Mouse (Mus musculus): ENCODE measurements at regions not wholly inside any gene's neighbourhood (a gene's known extent, or its start where the extent isn't known, plus 50 kb on each side); places are given as distances from the start of the nearest gene placed in this dataset.

DNA sequence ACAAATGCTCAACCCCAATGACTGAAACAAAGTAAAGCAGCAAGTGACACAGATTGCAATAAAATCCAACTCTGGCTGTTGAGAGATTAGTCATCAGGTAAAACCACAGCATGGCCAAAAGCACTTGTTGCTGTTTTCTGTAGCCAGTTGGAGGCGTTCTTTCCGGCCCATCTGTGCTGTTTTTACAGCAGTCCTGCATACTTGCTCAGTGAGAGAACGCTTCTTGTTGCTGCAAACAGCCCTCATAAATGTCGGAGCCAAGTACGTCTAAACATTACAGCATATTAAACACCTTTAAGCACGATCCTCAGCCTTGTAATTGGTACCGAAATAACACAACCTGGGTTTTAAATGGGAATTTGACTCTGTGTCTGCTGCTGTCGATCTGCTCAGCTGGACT is 65.6 kb upstream of the Hs3st3a1 start:
- ATAC-seq (replicated peaks): no peak
- no peaks in the 10 kb centered on the region for H3K36me3 ChIP-seq (replicated peaks)
- H3K9ac ChIP-seq: no peak overlapping the region
- H3K4me2 ChIP-seq: no peak overlapping the region
- no peaks in the 10 kb centered on the region for H3K27me3 ChIP-seq (replicated peaks)
- WGBS: 81% methylated on average over 8 of the region's 8 CpGs
- no peak overlapping the region for H3K4me3 ChIP-seq
- no peaks in the 10 kb centered on the region for H3K4me1 ChIP-seq
- H3K9me3 ChIP-seq: no peaks in the 10 kb centered on the region
- H3K27ac ChIP-seq: no peak overlapping the region

DNA sequence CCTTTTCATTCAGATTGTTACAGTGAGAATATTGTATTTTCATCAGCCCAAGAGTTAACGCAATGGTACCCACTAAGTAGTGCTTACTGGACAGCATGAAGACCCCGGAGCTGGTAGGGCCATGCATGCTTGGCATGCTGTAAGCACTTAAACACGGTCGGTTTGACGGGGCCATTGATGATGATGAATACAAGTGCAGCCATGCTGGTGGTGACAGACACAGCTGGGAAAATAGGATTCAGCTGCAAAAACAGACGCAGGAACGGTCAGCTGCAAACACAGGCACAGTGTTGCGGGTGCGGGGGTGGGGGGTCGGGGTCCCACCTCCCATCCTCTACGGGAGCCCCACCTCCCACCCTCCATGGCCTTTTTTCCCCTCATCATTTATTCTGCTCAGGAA is 99.7 kb upstream of the Hs3st3a1 start:
- Histone ChIP-seq H3K4me3 (no peak overlapping the region), H3K36me3 (replicated peaks) (no peaks in the 10 kb centered on the region), H3K4me2 (no peak overlapping the region), H3K9ac (no peak overlapping the region), H3K27ac (no peak overlapping the region), H3K27me3 (replicated peaks) (no peaks in the 10 kb centered on the region), H3K4me1 (no peaks in the 10 kb centered on the region; the same call in 1 of the 2 replicates), H3K9me3 (no peaks in the 10 kb centered on the region)
- ATAC-seq (replicated peaks): no peak
- WGBS: 80% methylated on average over 11 of the region's 11 CpGs

DNA sequence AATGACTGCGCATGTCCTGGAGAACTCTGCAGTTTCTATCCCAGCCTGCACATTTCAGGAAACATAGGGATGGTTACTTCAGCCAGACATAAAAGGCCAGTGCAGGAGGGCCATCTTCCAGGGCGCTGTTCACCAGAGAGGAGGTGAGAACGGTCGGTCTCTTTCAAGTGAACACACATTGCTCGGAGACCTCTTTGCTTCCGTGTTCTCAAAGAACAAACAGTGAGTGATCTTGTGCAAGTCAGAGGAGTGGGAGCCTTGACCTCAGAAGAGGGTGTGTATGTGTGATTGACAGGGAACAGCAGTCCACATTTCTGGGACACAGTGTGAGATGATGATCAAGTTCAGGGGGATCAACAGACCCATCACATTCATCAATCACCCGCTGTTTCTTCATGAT is 102.7 kb upstream of the Hs3st3a1 start:
- Histone ChIP-seq H3K36me3 (replicated peaks) (no peaks in the 10 kb centered on the region), H3K9me3 (no peaks in the 10 kb centered on the region), H3K4me1 (no peaks in the 10 kb centered on the region; the same call in 1 of the 2 replicates), H3K27ac (no peak overlapping the region), H3K9ac (no peak overlapping the region), H3K27me3 (replicated peaks) (no peaks in the 10 kb centered on the region), H3K4me2 (no peak overlapping the region), H3K4me3 (no peak overlapping the region)
- ATAC-seq (replicated peaks): no peak
- WGBS: 89% methylated on average over 7 of the region's 7 CpGs

DNA sequence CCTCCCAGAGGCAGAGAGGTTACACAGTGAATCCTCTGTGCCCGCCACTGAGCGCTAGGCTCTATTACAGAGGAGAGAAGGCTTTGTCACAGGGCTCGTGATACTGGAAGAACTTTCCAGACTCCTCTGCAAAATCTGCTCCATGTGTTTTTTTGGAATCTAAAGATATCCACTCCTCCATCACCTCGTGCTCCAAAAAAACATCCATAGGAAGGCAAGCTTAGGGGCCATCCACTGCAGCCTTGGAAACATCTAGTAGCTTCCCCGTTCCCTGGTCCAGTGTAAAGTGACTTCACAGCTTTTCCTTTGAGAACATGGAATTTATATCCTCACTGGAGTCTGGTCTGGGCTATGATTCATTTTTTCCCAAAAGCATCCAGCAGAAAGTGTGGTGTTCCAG is 103.3 kb upstream of the Hs3st3a1 start:
- Histone ChIP-seq H3K4me1 (no peaks in the 10 kb centered on the region; the same call in 1 of the 2 replicates), H3K9me3 (no peaks in the 10 kb centered on the region), H3K4me2 (no peak overlapping the region), H3K4me3 (no peak overlapping the region), H3K27ac (no peak overlapping the region), H3K9ac (no peak overlapping the region), H3K27me3 (replicated peaks) (no peaks in the 10 kb centered on the region), H3K36me3 (replicated peaks) (no peaks in the 10 kb centered on the region)
- no peak for ATAC-seq (replicated peaks)
- 84% methylated on average over 5 of the region's 5 CpGs for WGBS

DNA sequence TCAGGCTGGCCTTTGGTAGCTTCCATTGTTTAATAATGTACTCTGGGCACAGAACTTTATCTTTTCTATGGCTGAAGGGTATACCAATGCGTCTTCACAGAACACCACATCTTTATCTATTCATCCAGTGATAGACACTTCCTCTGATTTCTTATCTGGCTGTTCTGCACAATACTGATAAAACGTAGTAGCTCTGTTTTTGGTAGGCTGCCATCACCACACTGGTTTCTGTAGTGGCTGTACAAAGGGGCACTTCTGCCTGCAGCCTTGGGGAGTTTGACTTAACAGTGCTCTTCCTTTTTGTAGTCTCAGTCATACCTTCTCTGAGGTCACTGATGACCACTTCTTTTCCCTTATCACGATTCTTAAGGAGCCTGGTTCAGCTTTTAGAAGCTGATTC is 106.0 kb upstream of the Hs3st3a1 start:
- Histone ChIP-seq H3K4me3 (no peak overlapping the region), H3K9me3 (no peaks in the 10 kb centered on the region), H3K36me3 (replicated peaks) (no peaks in the 10 kb centered on the region), H3K4me1 (no peaks in the 10 kb centered on the region; the same call in 1 of the 2 replicates), H3K9ac (no peak overlapping the region), H3K4me2 (no peak overlapping the region), H3K27me3 (replicated peaks) (no peaks in the 10 kb centered on the region), H3K27ac (no peak overlapping the region)
- ATAC-seq (replicated peaks): no peak
- WGBS: 86% methylated on average over 3 of the region's 3 CpGs

DNA sequence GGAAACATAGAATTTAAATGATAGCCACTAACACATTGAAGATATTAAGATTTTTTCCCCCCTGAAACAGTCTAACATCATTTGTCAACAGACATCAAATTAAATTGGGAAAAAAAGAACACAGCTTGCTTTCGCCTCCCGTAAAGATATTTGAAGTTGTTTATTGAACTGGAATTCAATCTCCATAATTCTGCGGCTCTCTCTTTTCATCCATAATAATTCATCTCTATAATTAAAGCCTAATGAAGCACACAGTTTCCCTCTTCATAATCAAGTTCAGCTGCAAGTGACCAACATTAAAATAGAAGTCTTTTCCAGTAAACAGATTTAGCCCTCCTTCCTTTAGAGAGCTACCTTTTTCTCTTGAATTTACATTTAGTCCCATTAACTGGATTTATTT is 107.4 kb upstream of the Hs3st3a1 start:
- no peak overlapping the region for H3K4me2 ChIP-seq
- ATAC-seq (replicated peaks): no peak
- WGBS: 68% methylated on average over 3 of the region's 3 CpGs
- no peaks in the 10 kb centered on the region for H3K4me1 ChIP-seq
- no peak overlapping the region for H3K27ac ChIP-seq
- no peaks in the 10 kb centered on the region for H3K9me3 ChIP-seq
- H3K36me3 ChIP-seq (replicated peaks): no peaks in the 10 kb centered on the region
- no peak overlapping the region for H3K4me3 ChIP-seq
- no peak overlapping the region for H3K9ac ChIP-seq
- no peaks in the 10 kb centered on the region for H3K27me3 ChIP-seq (replicated peaks)

DNA sequence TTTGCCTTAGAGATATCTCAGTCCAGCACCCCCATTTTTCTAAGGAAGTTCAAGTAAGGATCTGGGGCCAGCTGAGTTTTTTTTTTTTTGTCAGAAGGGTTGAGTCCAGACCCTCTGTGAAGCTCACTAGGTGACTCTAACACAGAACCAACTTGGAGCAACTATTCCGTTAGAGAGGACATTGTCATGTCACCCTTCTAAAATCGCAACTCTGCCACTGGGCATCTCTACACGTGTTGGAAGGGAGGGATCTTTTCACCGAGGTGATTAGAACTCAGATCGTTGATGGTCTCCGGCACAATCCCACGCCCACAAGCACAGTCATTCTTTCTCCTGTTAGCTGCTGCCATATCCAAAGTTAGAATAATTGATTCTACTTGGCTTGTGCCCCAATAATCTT is 108.5 kb upstream of the Hs3st3a1 start:
- ATAC-seq (replicated peaks): no peak
- Histone ChIP-seq H3K4me1 (no peaks in the 10 kb centered on the region), H3K4me2 (no peak overlapping the region), H3K9ac (no peak overlapping the region), H3K36me3 (replicated peaks) (no peaks in the 10 kb centered on the region), H3K4me3 (no peak overlapping the region), H3K27ac (no peak overlapping the region), H3K27me3 (replicated peaks) (no peaks in the 10 kb centered on the region), H3K9me3 (no peaks in the 10 kb centered on the region)
- 93% methylated on average over 7 of the region's 7 CpGs for WGBS

DNA sequence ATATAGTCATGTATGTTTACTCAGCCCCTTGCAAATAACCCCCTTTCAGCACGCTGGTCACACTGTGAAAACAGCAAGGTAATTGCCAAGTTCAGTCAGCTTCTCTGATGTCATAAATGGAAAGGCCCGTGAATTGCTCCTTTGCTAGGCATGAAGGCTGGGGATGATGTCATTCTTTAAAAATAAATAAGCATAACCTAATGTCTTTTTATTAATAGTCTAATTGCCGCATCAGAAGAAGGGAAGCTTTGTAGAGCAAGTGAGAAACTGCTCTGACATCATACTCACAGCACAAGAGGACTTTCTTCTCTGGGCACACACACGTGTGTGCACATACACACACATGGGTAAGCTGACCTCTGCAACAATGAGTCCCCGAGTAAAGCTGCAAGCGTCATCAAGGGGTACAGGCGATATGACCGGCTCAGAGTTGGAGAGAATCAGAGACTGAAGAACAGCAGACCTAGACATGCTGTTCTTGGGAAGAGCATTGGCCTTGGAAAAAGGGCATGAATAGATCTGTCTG is 113.2 kb upstream of the Hs3st3a1 start:
- Histone ChIP-seq H3K36me3 (replicated peaks) (no peaks in the 10 kb centered on the region), H3K9me3 (no peaks in the 10 kb centered on the region), H3K4me3 (no peak overlapping the region), H3K4me1 (no peaks in the 10 kb centered on the region), H3K27ac (no peak overlapping the region), H3K4me2 (no peak overlapping the region), H3K27me3 (replicated peaks) (no peaks in the 10 kb centered on the region), H3K9ac (no peak overlapping the region)
- ATAC-seq (replicated peaks): no peak
- WGBS: 88% methylated on average over 8 of the region's 8 CpGs

DNA sequence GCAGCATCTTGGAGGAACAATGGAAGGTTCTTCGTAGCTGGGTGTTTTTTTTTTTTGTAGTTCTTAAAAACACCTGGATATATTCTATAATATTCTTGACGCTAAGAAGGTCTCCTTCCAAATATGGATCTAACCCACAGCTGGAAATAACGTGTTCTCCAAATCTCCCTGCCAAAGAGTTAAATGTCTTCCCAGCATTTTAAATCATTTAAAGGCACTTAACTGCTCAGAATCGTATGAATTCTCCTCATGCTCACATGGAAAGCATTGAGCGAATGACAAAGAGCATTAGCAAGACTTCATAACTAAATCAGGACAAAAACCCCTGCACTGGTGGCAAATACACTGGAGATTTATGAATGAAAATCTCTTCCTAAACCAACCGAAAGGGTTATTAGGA is 117.7 kb upstream of the Hs3st3a1 start:
- no peaks in the 10 kb centered on the region for H3K9me3 ChIP-seq
- H3K4me2 ChIP-seq: no peak overlapping the region
- no peaks in the 10 kb centered on the region for H3K27me3 ChIP-seq (replicated peaks)
- no peak for ATAC-seq (replicated peaks)
- no peak overlapping the region for H3K9ac ChIP-seq
- no peaks in the 10 kb centered on the region for H3K36me3 ChIP-seq (replicated peaks)
- H3K4me1 ChIP-seq: no peaks in the 10 kb centered on the region
- 80% methylated on average over 6 of the region's 6 CpGs for whole genome bisulfite sequencing
- H3K4me3 ChIP-seq: no peak overlapping the region
- no peak overlapping the region for H3K27ac ChIP-seq

DNA sequence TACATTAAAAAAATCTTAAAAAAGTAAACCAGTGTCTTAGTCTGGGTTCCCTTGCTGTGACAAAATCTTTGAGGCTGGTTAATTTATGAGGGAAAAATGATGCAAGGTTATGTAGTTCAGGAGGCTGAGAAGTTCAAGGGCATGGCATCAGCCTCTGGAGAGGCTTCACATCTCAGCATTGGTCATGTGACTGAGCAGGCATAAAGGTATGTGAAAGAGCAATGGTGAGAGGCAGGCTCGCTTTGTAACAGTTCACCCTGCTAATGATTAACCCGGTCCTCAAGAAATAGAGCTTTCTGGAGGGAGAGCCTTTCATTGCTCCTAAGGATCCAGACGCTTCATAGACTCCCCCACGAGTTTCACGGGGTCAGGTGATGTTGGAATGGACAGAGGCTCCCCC is 120.1 kb upstream of the Hs3st3a1 start:
- H3K4me2 ChIP-seq: no peak overlapping the region
- H3K4me1 ChIP-seq: no peaks in the 10 kb centered on the region
- H3K9ac ChIP-seq: no peak overlapping the region
- H3K4me3 ChIP-seq: no peak overlapping the region
- no peaks in the 10 kb centered on the region for H3K9me3 ChIP-seq
- H3K27me3 ChIP-seq (replicated peaks): no peaks in the 10 kb centered on the region
- ATAC-seq (replicated peaks): no peak
- 81% methylated on average over 5 of the region's 5 CpGs for WGBS
- H3K27ac ChIP-seq: no peak overlapping the region
- H3K36me3 ChIP-seq (replicated peaks): no peaks in the 10 kb centered on the region

DNA sequence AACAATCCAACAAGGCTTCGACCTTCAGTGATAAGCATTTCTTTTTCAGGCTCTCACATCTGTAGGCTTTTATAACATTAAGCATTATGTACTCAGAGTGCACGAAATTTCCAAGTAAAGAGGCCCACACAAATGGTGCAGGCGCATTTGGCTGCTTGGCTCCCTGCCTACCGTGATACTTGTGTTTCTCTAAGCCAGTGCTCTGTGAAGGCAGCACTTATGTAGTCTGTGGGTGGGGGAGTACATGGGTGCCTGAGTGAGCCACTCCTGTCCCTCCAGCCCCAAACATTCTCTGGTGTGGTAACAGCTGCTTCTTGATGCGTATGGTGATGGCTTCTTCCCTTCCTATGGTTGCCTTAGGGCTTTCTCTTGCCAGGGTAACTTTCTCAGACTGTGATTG is 121.9 kb upstream of the Hs3st3a1 start:
- no peaks in the 10 kb centered on the region for H3K27me3 ChIP-seq (replicated peaks)
- H3K27ac ChIP-seq: no peak overlapping the region
- H3K9me3 ChIP-seq: no peaks in the 10 kb centered on the region
- H3K4me3 ChIP-seq: no peak overlapping the region
- no peaks in the 10 kb centered on the region for H3K36me3 ChIP-seq (replicated peaks)
- 83% methylated on average over 5 of the region's 5 CpGs for WGBS
- no peaks in the 10 kb centered on the region for H3K4me1 ChIP-seq
- no peak overlapping the region for H3K9ac ChIP-seq
- no peak for ATAC-seq (replicated peaks)
- H3K4me2 ChIP-seq: no peak overlapping the region

DNA sequence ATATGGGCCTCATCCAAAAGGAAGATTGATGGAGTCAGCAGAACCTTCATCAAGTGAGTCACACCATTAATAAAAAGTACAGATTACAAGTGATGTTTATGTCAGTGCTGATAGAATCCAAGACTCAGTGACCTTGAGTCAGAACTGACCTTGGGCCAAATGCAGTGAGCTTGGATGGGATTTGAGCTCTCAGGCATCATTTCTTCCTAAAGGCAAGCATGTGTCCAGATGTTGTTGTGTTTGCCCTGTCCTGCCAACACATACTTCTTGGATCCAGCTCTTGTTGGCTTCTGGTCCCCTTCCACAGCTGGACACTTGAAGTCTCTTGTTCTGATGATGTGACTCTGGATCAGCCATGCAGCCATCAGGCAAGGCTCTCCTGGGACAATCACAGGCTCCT is 125.3 kb upstream of the Hs3st3a1 start:
- H3K9me3 ChIP-seq: no peaks in the 10 kb centered on the region
- H3K4me1 ChIP-seq: no peaks in the 10 kb centered on the region
- H3K4me2 ChIP-seq: no peak overlapping the region
- ATAC-seq (replicated peaks): no peak
- H3K27me3 ChIP-seq (replicated peaks): no peaks in the 10 kb centered on the region
- no peak overlapping the region for H3K27ac ChIP-seq
- H3K36me3 ChIP-seq (replicated peaks): no peaks in the 10 kb centered on the region
- H3K4me3 ChIP-seq: no peak overlapping the region
- H3K9ac ChIP-seq: no peak overlapping the region

DNA sequence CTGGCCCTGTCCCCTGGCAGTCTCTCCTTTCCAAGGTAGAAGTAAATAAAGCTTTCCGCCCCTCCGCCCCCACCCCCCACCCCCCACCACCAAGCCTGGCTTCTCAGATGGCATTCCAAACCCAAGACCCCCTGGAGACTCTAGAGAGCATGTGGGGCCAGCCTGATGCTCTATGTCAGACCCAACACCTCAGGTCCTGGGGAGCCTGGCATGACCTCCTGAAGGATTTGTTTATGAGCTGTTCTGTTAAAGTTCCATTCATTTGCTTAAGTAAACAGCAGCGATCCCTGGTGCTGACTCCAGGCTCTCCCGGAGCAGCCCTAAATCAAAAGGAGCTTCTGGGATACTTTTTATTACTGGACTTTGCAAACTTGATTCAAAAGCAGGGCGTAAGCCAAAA is 137.3 kb upstream of the Hs3st3a1 start:
- Histone ChIP-seq H3K4me1 (no peaks in the 10 kb centered on the region), H3K4me2 (no peak overlapping the region), H3K4me3 (no peak overlapping the region), H3K36me3 (replicated peaks) (no peaks in the 10 kb centered on the region), H3K9ac (no peak overlapping the region), H3K9me3 (no peaks in the 10 kb centered on the region), H3K27me3 (replicated peaks) (no peaks in the 10 kb centered on the region), H3K27ac (no peak overlapping the region)
- no peak for ATAC-seq (replicated peaks)
- 24% methylated on average over 5 of the region's 5 CpGs for WGBS

DNA sequence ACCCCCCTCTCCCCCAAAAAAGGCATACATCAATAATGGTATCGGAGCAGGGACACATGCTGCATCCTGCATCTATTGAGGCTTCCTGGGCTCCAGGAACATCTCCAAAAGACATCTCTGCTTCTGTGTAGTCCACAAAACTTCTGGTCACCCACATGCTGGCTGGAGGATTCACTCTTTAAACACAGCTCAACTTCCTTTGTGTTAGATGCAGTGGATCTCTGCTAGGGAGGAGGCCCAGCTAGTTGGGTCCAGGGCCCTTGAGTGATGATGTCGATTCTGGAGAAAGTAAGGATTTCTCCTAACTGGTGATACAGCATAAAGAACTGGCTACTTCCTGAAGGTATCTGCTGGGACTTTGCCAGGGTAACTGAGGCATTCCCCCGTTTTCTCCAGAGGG is 146.9 kb upstream of the Hs3st3a1 start:
- H3K4me3 ChIP-seq: no peak overlapping the region
- no peak for ATAC-seq (replicated peaks)
- 89% methylated on average over 3 of the region's 3 CpGs for WGBS
- H3K4me1 ChIP-seq: peaks cover 6% of the 10 kb centered on the region
- H3K4me2 ChIP-seq: no peak overlapping the region
- no peak overlapping the region for H3K9ac ChIP-seq
- H3K36me3 ChIP-seq (replicated peaks): no peaks in the 10 kb centered on the region
- no peaks in the 10 kb centered on the region for H3K27me3 ChIP-seq (replicated peaks)
- H3K27ac ChIP-seq: no peak overlapping the region
- no peaks in the 10 kb centered on the region for H3K9me3 ChIP-seq
